Mouse (Mus musculus): ENCODE measurements around the gene Chst5.

DNA sequence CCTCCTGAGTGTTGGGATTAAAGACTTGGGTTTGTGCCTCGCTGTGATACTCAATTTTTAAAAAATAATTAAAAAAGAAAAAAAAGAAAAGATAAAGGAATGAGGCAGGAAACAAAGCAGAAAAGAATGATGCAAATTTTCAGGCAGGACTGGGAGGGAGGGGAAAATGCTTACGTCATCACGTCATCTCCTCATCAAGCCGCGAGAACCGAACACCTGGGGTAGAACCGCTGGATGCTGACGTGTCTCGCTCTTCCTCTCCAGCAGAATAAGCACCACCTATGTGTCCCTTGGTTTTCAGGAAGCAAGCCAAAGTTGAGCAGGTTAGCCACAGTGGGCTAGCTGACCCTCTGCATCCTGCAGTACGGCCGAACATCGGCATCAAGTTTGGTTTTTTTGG is 54.3 kb downstream of the Chst5 start:
- TF ChIP-seq CTCF (IDR thresholded peaks at IDR 0.05; ENCODE audit: low read depth, low read length) (no peak), POLR2A (IDR thresholded peaks at IDR 0.05; ENCODE audit: insufficient read depth, low read length) (peak; percentile 48), EP300 (IDR thresholded peaks at IDR 0.05; ENCODE audit: insufficient read depth, low read depth, low read length) (no peak)
